Mouse (Mus musculus) heart, postnatal 4 days (tissue): ENCODE results near the gene Col4a3bp. TPM values are rescaled to one million over a fixed set of nuclear protein-coding genes. Genes with fewer than 3 reads are reported as not detected.

Experiments
- DNase-seq: peaks from one replicate; pipeline ENCODE4 v3.0.0; 2021
- total RNA-seq, 2 experiments: library from RNA; stranded (reverse); gene quantifications; 2 replicates each; pipeline ENCODE4 v1.2.3; 2021

Gene Col4a3bp
- 10 to 100 TPM; 36.8 to 37.7 TPM for total RNA-seq

- peak; percentile 97 for DNase-seq
Observed at GRCm38 (mm10) chr13:96542081-96542889, at the start of gene Col4a3bp, which contains the start of gene Polk. TSS of gene Col4a3bp (plus strand) at chr13:96542618. TSS of gene Polk (minus strand) at chr13:96542579.

- no peak for DNase-seq
Observed at GRCm38 (mm10) chr13:96496630-96497029, 45.8 kb upstream of the Col4a3bp start.

GRCm38 (mm10) chr13:96499891-96500290, 42.5 kb upstream of the Col4a3bp start:
- no peak for DNase-seq

GRCm38 (mm10) chr13:96505661-96506060, 36.8 kb upstream of the Col4a3bp start:
- DNase-seq = no peak

DNA sequence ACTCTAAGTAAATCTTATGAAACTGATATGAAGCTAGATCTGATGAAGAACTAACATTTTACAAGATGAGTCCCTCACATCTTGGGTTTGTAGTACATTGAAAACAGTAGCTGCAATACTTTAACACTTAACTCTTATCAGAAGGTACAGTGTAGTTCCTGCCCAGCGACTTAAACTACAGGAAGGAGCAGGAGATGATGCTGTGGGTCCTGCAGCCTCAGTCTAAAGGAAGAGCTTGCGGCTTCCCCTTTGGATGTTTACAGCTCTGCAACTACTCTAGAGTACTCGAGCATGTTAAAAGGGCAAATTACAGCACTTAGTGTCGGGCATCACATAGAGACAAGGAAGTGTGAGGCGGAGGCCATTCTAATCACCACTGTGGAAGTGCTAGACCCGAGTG, 36.1 kb upstream of the Col4a3bp start:
- no peak for DNase-seq

- DNase-seq = no peak
Observed at GRCm38 (mm10) chr13:96507541-96507940, 34.9 kb upstream of the Col4a3bp start.

GRCm38 (mm10) chr13:96510635-96511034, 31.8 kb upstream of the Col4a3bp start:
- peak; percentile 27 for DNase-seq

DNA sequence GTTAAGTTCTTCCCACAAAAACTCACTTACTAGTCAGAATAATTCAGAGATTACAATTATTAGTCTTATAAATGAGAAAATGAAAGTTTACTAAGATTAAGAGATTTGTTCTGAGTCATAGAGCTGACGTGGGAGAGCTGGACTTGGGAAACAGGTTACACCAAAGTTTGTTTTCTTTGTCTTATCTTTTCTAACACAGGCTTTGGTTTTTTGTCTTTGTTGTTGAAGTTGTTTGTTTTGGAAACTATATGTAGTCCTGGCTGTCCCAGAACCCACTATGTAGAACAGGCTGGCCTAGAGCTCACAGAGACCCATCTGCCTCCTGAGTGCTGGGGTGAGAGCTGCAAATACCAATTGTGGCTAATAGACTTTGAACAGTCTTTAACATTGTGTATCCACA, 31.2 kb upstream of the Col4a3bp start:
- no peak for DNase-seq

- DNase-seq = peak; percentile 27
Observed at GRCm38 (mm10) chr13:96511893-96512292, 30.5 kb upstream of the Col4a3bp start.

GRCm38 (mm10) chr13:96514154-96514942, 28.1 kb upstream of the Col4a3bp start:
- DNase-seq = no peak

GRCm38 (mm10) chr13:96516249-96516648, 26.2 kb upstream of the Col4a3bp start:
- no peak for DNase-seq

DNA sequence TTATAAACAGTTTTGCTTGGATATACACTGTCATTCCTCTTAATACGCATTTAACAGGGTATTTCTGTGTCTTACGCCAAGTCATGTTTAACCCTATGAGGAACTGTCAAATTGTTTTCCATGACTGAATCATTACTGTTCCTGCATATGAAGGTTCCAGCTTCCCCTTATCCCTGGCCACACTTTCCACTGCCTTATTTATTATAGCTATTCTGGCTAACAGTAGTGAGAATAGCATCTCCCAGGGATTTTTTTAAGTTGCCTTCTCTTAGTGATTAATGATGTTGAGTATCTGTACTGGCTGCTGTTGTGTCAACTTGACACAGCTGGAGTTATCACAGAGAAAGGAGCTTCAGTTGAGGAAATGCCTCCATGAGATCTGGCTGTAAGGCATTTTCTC, 25.1 kb upstream of the Col4a3bp start:
- DNase-seq = no peak

DNA sequence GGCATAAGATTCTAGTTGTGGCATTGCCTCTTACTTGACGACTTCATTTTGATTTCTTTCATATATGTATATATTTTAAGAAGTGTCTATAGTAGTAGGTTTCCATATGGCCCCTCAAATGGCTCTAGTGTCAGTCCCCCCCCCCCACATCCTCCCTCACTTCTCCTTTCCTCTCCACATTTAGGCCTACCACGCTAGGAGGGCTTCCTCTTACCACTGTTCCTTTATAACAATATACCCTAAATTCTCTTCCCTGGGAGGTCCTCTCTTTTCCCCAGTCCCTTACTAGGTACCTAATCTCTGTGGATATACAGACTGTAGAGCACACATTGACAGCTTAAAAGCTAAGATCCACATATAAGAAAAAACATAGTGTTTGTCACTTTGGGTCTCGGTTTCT, 21.1 kb upstream of the Col4a3bp start:
- DNase-seq = no peak

DNA sequence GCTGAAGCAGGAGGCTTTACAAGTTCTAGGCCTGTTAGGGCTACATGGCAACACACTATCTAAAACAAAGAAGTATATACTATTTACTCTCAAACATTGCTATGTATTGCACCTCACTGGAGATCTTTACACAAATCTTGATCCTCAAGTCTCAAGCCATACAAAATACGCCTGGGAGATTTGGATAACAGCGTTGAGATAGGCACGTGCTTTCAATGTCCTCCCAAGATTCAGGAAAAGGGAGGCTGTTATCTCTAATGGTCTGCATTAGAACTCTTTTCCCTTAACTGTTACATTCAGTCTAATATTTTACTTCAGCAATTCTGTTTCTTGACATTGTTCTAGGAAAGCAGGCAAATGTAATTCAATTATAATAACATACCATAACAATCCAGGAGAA, 15.4 kb upstream of the Col4a3bp start:
- DNase-seq = no peak

- no peak for DNase-seq
Observed at GRCm38 (mm10) chr13:96527856-96528255, 14.6 kb upstream of the Col4a3bp start.

DNA sequence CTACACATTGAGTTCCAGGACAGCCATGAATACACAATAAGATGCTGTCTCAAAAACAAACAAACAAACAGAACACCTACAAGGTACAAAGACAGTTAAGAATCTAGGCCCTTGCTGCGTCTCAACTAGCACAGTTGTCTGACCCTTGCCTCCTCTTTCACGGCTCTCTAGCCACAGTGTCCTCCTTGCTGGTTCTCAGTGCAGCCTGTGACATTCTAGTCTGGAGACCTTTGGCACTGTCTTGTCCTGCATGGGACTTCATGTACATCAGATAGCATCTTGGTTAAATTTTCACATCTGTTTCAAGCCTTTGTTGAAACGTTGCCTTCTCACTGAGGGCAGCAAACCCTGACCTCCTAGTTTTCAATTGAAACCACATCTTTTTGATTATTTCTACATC, 13.6 kb upstream of the Col4a3bp start:
- no peak for DNase-seq

DNA sequence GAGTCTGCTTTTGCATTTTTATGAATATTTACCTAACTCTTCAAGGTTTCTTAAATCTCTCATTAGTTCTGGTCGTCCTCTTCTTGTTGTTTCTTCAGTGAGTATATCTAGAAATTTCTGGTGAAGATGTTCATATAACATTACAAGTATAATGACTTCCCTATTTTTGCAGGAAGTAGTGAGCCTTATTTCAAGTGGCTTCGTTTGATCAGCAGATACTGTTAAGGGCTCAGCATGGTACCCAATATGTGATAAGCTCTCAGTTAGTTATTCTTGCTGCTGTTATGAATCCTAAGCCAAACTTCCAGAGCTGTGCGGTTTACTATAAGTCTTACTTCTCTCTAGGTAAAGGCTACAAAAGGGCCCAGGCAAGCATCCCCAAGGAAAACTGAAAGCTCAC, 12.9 kb upstream of the Col4a3bp start:
- no peak for DNase-seq

GRCm38 (mm10) chr13:96530064-96530463, 12.4 kb upstream of the Col4a3bp start:
- DNase-seq = no peak

- no peak for DNase-seq
Observed at GRCm38 (mm10) chr13:96532176-96532575, 10.2 kb upstream of the Col4a3bp start.

GRCm38 (mm10) chr13:96533742-96534141, 8.7 kb upstream of the Col4a3bp start:
- no peak for DNase-seq

GRCm38 (mm10) chr13:96536821-96537572, 5.4 kb upstream of the Col4a3bp start:
- no peak for DNase-seq

DNA sequence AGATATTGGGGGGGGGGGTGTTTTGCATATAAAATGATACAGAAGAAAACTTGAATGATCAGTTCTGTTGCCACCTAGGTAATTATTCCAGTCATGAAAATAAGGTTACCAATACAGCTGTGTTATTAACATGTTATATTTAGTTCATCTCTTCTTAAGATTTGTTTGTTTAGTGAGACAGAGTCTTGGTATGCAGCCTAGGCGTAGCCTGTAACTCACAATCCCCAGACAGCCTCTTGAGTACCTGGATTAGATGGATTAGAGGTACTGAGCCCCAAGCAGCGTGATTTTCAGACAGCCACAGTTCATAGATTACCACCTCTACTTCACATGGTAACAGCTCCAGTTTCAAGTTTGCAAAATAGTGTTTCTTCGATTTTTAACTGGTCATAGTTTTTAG, 4.3 kb upstream of the Col4a3bp start:
- no peak for DNase-seq

- DNase-seq = no peak
Observed at GRCm38 (mm10) chr13:96541381-96541780, 1.0 kb upstream of the Col4a3bp start.
